Mouse (Mus musculus) lung, adult 2 months (tissue): ENCODE data around the gene Rhot2.

Source experiments
- CTCF ChIP-seq: fragments of 200-500 bp; IDR thresholded peaks from 2 replicates; pipeline ENCODE4 v1.5.1; 2011; ENCODE audit warnings: mild to moderate bottlenecking, low read length, control low read depth; ENCODE audit not compliant: insufficient read depth
- POLR2A ChIP-seq: fragments of 200-500 bp; IDR thresholded peaks from 2 replicates; pipeline ENCODE4 v1.6.1; 2011; ENCODE audit warnings: low read depth, mild to moderate bottlenecking, control low read depth, low read length, borderline replicate concordance; ENCODE audit errors: extremely low read depth

- TF ChIP-seq CTCF = no peak
- TF ChIP-seq POLR2A = no peak
Measured at GRCm38 (mm10) chr17:25810890-25811289, 33.8 kb downstream of the Rhot2 start.
